Mouse (Mus musculus): Measurements from ENCODE around the gene Hyou1. TPM values are rescaled to one million over a fixed set of nuclear protein-coding genes. Genes with fewer than 3 reads are reported as not detected.
"Not testable (repeated sequence)": the region's sequence is repeated elsewhere in the genome, so short reads cannot be mapped to it uniquely, and the experiment has no call there.

The Hyou1 gene
- 35.8 and 39.1 TPM in 2 replicates for polyA plus RNA-seq (2016; fragmentation: Nextera tagmentation; extraction: Ambion mirVana)

DNA sequence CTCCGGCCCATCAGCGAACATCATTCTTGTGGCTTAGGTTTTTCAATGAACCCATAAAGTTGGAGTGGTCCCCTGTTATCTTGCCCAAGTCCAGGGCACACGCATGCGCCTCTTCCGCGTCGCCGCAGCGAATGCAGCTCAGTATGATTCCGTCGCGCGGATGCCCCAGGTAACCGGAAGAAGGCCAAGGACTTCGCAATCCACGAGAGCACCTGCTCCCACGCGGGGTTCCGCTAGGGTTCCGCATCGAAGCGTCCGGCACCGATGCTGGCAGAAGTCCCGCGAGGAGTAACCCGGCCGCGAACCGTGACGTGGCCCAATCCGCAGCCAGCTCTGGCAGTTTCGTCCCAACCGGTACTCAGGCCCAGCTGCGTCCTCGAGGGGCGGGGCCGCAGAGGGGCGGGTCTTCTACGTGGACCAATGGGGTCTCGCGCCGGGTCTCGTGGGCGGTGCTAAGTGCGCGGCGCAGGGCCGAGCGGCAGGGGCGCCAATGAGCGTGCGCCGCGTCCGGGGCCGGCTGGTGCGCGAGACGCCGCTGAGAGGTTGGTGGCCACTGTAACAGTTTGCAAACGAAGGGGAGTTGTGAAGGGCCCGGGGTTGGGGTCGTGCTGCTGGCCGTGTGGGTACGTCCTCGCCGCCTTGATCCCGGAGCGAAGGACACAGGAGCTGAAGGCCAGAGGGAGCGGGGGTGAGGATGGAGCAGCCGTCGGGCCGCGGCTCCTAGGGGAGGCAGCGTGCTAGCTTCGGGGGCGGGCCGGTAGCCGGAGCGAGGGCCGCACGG, at the start of gene Hyou1:
Gene Hyou1, plus strand, starts transcription at position 437 of the 781 bp plus-strand sequence.
- peaks cover 19% of the 10 kb centered on the region for H3K4me1 ChIP-seq
- no peaks in the 10 kb centered on the region for H3K27me3 ChIP-seq
- ATAC-seq (ENCODE audit: low FRiP score) = peak; percentile 97
- H3K27ac ChIP-seq = peak within 1 kb of the TSS; percentile 87
- peak within 1 kb of the TSS; percentile 83 for H3K4me3 ChIP-seq
- peaks cover 35% of the 10 kb centered on the region for H3K36me3 ChIP-seq
- under 1% methylated on average over 83 of the region's 83 CpGs for WGBS
- peak within 1 kb of the TSS; percentile 97 for H3K4me2 ChIP-seq (replicated peaks)
- peak within 1 kb of the TSS; percentile 94 for H3K9ac ChIP-seq
- H3K9me3 ChIP-seq (replicated peaks) = no peaks in the 10 kb centered on the region

- no peaks in the 10 kb centered on the region for H3K9me3 ChIP-seq (replicated peaks)
- no peak for ATAC-seq (ENCODE audit: low FRiP score)
- H3K9ac ChIP-seq = no peak overlapping the region
- peaks cover 34% of the 10 kb centered on the region for H3K36me3 ChIP-seq
- 94% methylated on average over 6 of the region's 6 CpGs for WGBS
- H3K27ac ChIP-seq = no peak overlapping the region
- no peaks in the 10 kb centered on the region for H3K27me3 ChIP-seq
- H3K4me1 ChIP-seq = peaks cover 13% of the 10 kb centered on the region
- H3K4me2 ChIP-seq (replicated peaks) = no peak overlapping the region
- no peak overlapping the region for H3K4me3 ChIP-seq
These were observed 48.6 kb upstream of the Hyou1 start for GRCm38 (mm10) chr9:44330736-44331135.

DNA sequence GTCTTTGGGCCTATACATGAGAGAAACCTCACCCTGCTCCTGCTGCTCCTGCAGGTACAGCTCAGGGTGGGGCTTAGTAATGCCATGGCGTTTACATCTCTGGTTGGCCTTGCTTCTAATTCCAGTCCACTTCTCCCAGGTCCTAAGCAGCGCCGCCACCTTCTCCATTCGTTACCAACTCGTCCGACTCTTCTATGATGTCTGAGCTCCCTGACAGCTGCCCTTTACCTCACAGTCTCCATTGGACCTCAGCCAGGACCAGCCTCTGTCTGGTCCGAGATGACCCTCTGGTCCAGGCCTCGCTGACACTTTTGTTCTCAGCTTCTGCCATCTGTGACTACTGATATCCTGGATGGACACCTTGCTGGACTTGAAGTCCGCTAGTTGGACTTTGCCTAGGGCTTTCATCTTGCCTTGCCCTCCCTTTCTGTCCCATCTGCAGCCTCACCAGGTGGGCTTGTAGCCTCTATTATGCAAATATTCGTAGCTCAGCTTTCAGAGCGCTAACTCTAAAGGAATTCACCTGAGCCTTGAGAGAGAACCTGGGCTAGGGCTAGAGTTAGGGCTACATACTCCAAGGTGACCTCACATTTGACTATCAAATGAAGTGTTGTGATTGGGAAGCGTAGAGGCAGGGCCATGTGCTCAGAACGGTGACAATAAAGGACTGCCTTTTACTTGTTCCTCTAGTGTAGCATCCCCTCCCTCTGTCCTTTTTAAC, 46.2 kb upstream of the Hyou1 start:
- Histone ChIP-seq H3K27me3 (no peaks in the 10 kb centered on the region), H3K4me3 (no peak overlapping the region), H3K36me3 (peaks cover 48% of the 10 kb centered on the region), H3K4me2 (replicated peaks) (no peak overlapping the region), H3K27ac (no peak overlapping the region), H3K9me3 (replicated peaks) (no peaks in the 10 kb centered on the region), H3K4me1 (peaks cover 20% of the 10 kb centered on the region), H3K9ac (no peak overlapping the region)
- WGBS = 96% methylated on average over 13 of the region's 13 CpGs
- no peak for ATAC-seq (ENCODE audit: low FRiP score)

- Histone ChIP-seq H3K36me3 (peaks cover 54% of the 10 kb centered on the region), H3K9me3 (replicated peaks) (no peaks in the 10 kb centered on the region), H3K4me2 (replicated peaks) (peak within 1 kb of the TSS; percentile 80), H3K27ac (peak within 1 kb of the TSS; percentile 95), H3K4me3 (peak within 1 kb of the TSS; percentile 71), H3K4me1 (peaks cover 17% of the 10 kb centered on the region), H3K9ac (peak within 1 kb of the TSS; percentile 97), H3K27me3 (no peaks in the 10 kb centered on the region)
- ATAC-seq (ENCODE audit: low FRiP score) = peak; percentile 97
- under 1% methylated on average over 88 of the region's 91 CpGs for WGBS
These were observed 44.6 kb upstream of the Hyou1 start, which contains the start of gene H2afx for GRCm38 (mm10) chr9:44334396-44335330. Gene H2afx (plus strand): TSS chr9:44334694.

DNA sequence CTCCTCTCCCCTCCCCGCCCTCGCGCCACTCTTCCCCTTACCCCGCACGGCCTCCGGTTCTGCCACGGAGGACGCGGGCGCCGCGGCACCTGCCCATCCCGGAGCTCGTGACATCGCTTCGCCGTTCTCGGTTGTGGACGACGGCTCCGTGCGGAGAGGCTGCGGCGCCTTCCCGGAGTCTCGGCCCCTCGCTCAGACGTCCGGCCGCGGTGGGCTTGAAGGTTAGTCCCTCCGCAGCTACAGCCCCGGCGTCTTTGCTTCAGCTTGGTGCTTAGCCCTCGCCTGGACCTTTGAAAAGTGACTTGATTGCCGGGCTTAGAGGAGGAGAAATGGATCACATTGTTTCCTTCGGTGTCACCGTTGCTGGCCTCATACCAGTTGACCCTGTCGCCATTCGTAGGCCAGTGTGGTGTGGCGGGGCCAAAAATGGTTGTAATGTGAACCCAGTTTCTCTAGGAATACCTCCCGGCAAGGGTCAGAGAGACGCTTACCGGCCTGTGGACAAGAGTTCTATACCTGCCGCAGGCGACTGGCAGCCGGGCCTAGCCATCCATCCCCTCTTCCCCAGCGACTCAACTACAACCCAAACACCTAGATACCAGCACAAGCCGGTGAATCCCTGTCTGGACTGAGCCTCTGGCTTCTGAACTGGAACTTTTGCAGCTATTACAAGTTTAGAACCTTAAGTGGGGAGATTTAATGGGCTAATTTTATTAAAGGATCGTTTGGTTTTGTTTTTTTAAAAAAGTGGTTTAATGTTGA, 43.8 kb upstream of the Hyou1 start:
- no peaks in the 10 kb centered on the region for H3K27me3 ChIP-seq
- H3K9ac ChIP-seq = peak overlapping the region; percentile 97
- under 1% methylated on average over 50 of the region's 50 CpGs for WGBS
- no peak; the same call in 1 of the 2 replicates for ATAC-seq (ENCODE audit: low FRiP score)
- peaks cover 53% of the 10 kb centered on the region for H3K36me3 ChIP-seq
- no peaks in the 10 kb centered on the region for H3K9me3 ChIP-seq (replicated peaks)
- peak overlapping the region; percentile 71 for H3K4me3 ChIP-seq
- peak overlapping the region; percentile 95 for H3K27ac ChIP-seq
- peak overlapping the region; percentile 80 for H3K4me2 ChIP-seq (replicated peaks)
- peaks cover 17% of the 10 kb centered on the region for H3K4me1 ChIP-seq

GRCm38 (mm10) chr9:44336093-44336406, 43.2 kb upstream of the Hyou1 start:
- peak overlapping the region; percentile 97 for H3K9ac ChIP-seq
- peaks cover 17% of the 10 kb centered on the region for H3K4me1 ChIP-seq
- no peaks in the 10 kb centered on the region for H3K27me3 ChIP-seq
- no peak for ATAC-seq (ENCODE audit: low FRiP score)
- 3% methylated on average over 5 of the region's 5 CpGs for WGBS
- no peaks in the 10 kb centered on the region for H3K9me3 ChIP-seq (replicated peaks)
- peaks cover 50% of the 10 kb centered on the region for H3K36me3 ChIP-seq
- peak overlapping the region; percentile 80 for H3K4me2 ChIP-seq (replicated peaks)
- peak overlapping the region; percentile 95; the same call in 1 of the 2 replicates for H3K27ac ChIP-seq
- peak overlapping the region; percentile 71 for H3K4me3 ChIP-seq

GRCm38 (mm10) chr9:44336513-44336912, 42.8 kb upstream of the Hyou1 start:
- H3K27me3 ChIP-seq; H3K27ac ChIP-seq; ATAC-seq (ENCODE audit: low FRiP score); H3K9me3 ChIP-seq (replicated peaks): not testable (repeated sequence)
- Histone ChIP-seq H3K36me3 (peaks cover 49% of the 10 kb centered on the region), H3K4me2 (replicated peaks) (peak overlapping the region; percentile 80), H3K4me1 (peaks cover 17% of the 10 kb centered on the region), H3K4me3 (peak overlapping the region; percentile 71), H3K9ac (peak overlapping the region; percentile 56; the same call in 1 of the 2 replicates)
- WGBS = 30% methylated on average over 4 of the region's 4 CpGs

DNA sequence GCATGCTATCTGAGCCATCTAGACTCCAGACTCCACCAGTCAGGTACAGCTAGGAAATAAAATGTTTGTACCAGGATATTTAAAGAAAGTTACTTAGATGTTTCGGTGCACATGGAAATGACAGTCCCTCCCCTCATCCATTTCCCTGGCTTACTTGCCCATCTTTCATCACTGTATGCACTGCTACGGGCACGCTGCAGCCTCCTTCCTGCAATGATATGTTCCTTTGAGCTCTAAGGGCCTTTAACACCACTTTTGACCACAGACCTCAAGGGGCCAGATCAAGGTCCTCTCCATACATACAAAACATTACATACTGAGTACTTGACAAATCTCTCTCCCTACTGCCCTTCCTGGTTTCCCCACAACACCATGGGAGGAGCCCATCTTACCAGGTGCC, 42.3 kb upstream of the Hyou1 start:
- no peaks in the 10 kb centered on the region for H3K27me3 ChIP-seq
- peak overlapping the region; percentile 80 for H3K4me2 ChIP-seq (replicated peaks)
- H3K27ac ChIP-seq = peak overlapping the region; percentile 44; the same call in 1 of the 2 replicates
- peak overlapping the region; percentile 56; the same call in 1 of the 2 replicates for H3K9ac ChIP-seq
- H3K4me1 ChIP-seq = peaks cover 17% of the 10 kb centered on the region
- no peaks in the 10 kb centered on the region for H3K9me3 ChIP-seq (replicated peaks)
- peak overlapping the region; percentile 71 for H3K4me3 ChIP-seq
- peaks cover 45% of the 10 kb centered on the region for H3K36me3 ChIP-seq
- WGBS = 76% methylated on average over 3 of the region's 3 CpGs
- no peak for ATAC-seq (ENCODE audit: low FRiP score)

- peaks cover 40% of the 10 kb centered on the region for H3K36me3 ChIP-seq
- 67% methylated on average over 9 of the region's 9 CpGs for WGBS
- H3K4me2 ChIP-seq (replicated peaks) = peak overlapping the region; percentile 80
- H3K27ac ChIP-seq = peak overlapping the region; percentile 40; the same call in 1 of the 2 replicates
- H3K9me3 ChIP-seq (replicated peaks) = no peaks in the 10 kb centered on the region
- H3K4me3 ChIP-seq = peak overlapping the region; percentile 71; the same call in 1 of the 2 replicates
- H3K4me1 ChIP-seq = peaks cover 18% of the 10 kb centered on the region
- no peaks in the 10 kb centered on the region for H3K27me3 ChIP-seq
- H3K9ac ChIP-seq = no peak overlapping the region
- ATAC-seq (ENCODE audit: low FRiP score) = no peak
These were observed 41.7 kb upstream of the Hyou1 start for GRCm38 (mm10) chr9:44337436-44338169.

GRCm38 (mm10) chr9:44338574-44338973, 40.7 kb upstream of the Hyou1 start:
- no peak overlapping the region for H3K4me3 ChIP-seq
- H3K4me2 ChIP-seq (replicated peaks) = no peak overlapping the region
- no peaks in the 10 kb centered on the region for H3K9me3 ChIP-seq (replicated peaks)
- no peak overlapping the region for H3K9ac ChIP-seq
- H3K27ac ChIP-seq = no peak overlapping the region
- peaks cover 26% of the 10 kb centered on the region for H3K4me1 ChIP-seq
- no peak for ATAC-seq (ENCODE audit: low FRiP score)
- WGBS = 84% methylated on average over 5 of the region's 5 CpGs
- H3K27me3 ChIP-seq = no peaks in the 10 kb centered on the region
- peaks cover 30% of the 10 kb centered on the region for H3K36me3 ChIP-seq

DNA sequence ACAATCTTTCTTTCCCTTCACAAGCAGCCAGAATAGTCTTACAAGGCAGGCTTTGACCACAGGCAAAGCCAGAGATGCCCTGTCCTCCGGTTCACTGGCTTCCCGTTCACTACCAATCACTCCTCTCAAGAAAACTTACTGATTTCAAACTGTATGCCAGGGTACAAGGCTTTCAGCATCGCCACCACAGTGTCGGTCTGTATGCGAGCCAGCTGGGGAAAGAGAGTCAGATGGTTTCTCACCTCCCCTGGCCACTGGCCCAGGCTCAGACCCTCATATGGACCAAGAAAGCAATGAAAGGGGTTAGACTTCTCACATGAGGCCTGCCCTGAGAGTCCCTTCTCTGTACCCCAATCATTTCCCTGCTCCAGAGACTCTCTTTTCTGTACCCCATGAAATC, 37.8 kb upstream of the Hyou1 start:
- no peak overlapping the region for H3K4me2 ChIP-seq (replicated peaks)
- WGBS = 91% methylated on average over 5 of the region's 5 CpGs
- H3K27ac ChIP-seq = no peak overlapping the region
- H3K27me3 ChIP-seq = no peaks in the 10 kb centered on the region
- no peak overlapping the region for H3K4me3 ChIP-seq
- H3K9me3 ChIP-seq (replicated peaks) = no peaks in the 10 kb centered on the region
- H3K9ac ChIP-seq = no peak overlapping the region
- ATAC-seq (ENCODE audit: low FRiP score) = no peak
- H3K4me1 ChIP-seq = peaks cover 28% of the 10 kb centered on the region
- peaks cover 31% of the 10 kb centered on the region for H3K36me3 ChIP-seq

All from hindbrain, embryonic 12.5 days (tissue).